Mouse (Mus musculus) spleen, adult 12 weeks (tissue): ENCODE results near the gene Nhsl2.

Experiments used
- DNase-seq: peaks from one replicate; pipeline ENCODE4 v3.0.0; 2022; ENCODE audit warnings: low spot score

Nhsl2 gene

GRCm38 (mm10) chrX:101902597-101902996, 53.4 kb downstream of the Nhsl2 start:
- no peak for DNase-seq

- no peak for DNase-seq
Observed at GRCm38 (mm10) chrX:101907301-101907700, 58.1 kb downstream of the Nhsl2 start.

- DNase-seq = no peak
Observed at GRCm38 (mm10) chrX:101929131-101929530, 79.9 kb downstream of the Nhsl2 start.

GRCm38 (mm10) chrX:101930301-101930700, 81.1 kb downstream of the Nhsl2 start:
- DNase-seq = no peak

- no peak for DNase-seq
Observed at GRCm38 (mm10) chrX:101931016-101931415, 81.8 kb downstream of the Nhsl2 start.

- no peak for DNase-seq
Observed at GRCm38 (mm10) chrX:101932244-101932643, 83.1 kb downstream of the Nhsl2 start.

GRCm38 (mm10) chrX:101933346-101933745, 84.2 kb downstream of the Nhsl2 start:
- no peak for DNase-seq

- DNase-seq = no peak
Observed at GRCm38 (mm10) chrX:101935291-101935840, 86.2 kb downstream of the Nhsl2 start.

GRCm38 (mm10) chrX:101939486-101939885, 90.3 kb downstream of the Nhsl2 start:
- DNase-seq = no peak

GRCm38 (mm10) chrX:101942461-101942896, 93.3 kb downstream of the Nhsl2 start:
- no peak for DNase-seq

GRCm38 (mm10) chrX:101943743-101944142, 94.6 kb downstream of the Nhsl2 start:
- no peak for DNase-seq

- DNase-seq = no peak
Observed at GRCm38 (mm10) chrX:101944761-101945330, 95.7 kb downstream of the Nhsl2 start.

GRCm38 (mm10) chrX:101952436-101952835, 103.3 kb downstream of the Nhsl2 start:
- no peak for DNase-seq

GRCm38 (mm10) chrX:101953256-101953655, 104.1 kb downstream of the Nhsl2 start:
- no peak for DNase-seq

GRCm38 (mm10) chrX:101953787-101954491, 104.8 kb downstream of the Nhsl2 start:
- DNase-seq = peak; percentile 42

GRCm38 (mm10) chrX:101954492-101954851, 105.3 kb downstream of the Nhsl2 start:
- DNase-seq = no peak

GRCm38 (mm10) chrX:101961848-101962247, 112.7 kb downstream of the Nhsl2 start:
- no peak for DNase-seq

- DNase-seq = no peak
Observed at GRCm38 (mm10) chrX:101963711-101964110, 114.5 kb downstream of the Nhsl2 start.

GRCm38 (mm10) chrX:101973028-101973427, 123.8 kb downstream of the Nhsl2 start:
- DNase-seq = no peak

GRCm38 (mm10) chrX:101976931-101977330, 127.7 kb downstream of the Nhsl2 start:
- DNase-seq = no peak

GRCm38 (mm10) chrX:101978861-101979260, 129.7 kb downstream of the Nhsl2 start:
- no peak for DNase-seq

GRCm38 (mm10) chrX:101979267-101979666, 130.1 kb downstream of the Nhsl2 start:
- DNase-seq = no peak

- DNase-seq = no peak
Observed at GRCm38 (mm10) chrX:101980586-101980985, 131.4 kb downstream of the Nhsl2 start.

GRCm38 (mm10) chrX:101981450-101981849, 132.3 kb downstream of the Nhsl2 start:
- no peak for DNase-seq
